Mouse (Mus musculus): ENCODE measurements around the gene Gm10447. TPM values are rescaled to one million over a fixed set of nuclear protein-coding genes. Genes with fewer than 3 reads are reported as not detected.

Gene Gm10447
- polyA plus RNA-seq, 1 experiment, result not detected

- TF ChIP-seq POLR2A (IDR thresholded peaks at IDR 0.05; ENCODE audit: low read depth, low read length) (no peak), CTCF (IDR thresholded peaks at IDR 0.05; ENCODE audit: borderline replicate concordance, insufficient read depth, low read length) (no peak)
- Histone ChIP-seq H3K4me3 (ENCODE audit: insufficient read depth, low read length) (no peak overlapping the region), H3K4me1 (ENCODE audit: control insufficient read depth, insufficient read depth, low read length) (no peaks in the 10 kb centered on the region), H3K27ac (ENCODE audit: insufficient read depth, low read length) (no peak overlapping the region)
Observed at GRCm38 (mm10) chr11:53418048-53418447, 38.9 kb downstream of the Gm10447 start.

GRCm38 (mm10) chr11:53413871-53414270 lies 43.0 kb downstream of the Gm10447 start:
- TF ChIP-seq CTCF (IDR thresholded peaks at IDR 0.05; ENCODE audit: borderline replicate concordance, insufficient read depth, low read length), result no peak
- no peak for TF ChIP-seq POLR2A (IDR thresholded peaks at IDR 0.05; ENCODE audit: low read depth, low read length)
- Histone ChIP-seq H3K27ac (ENCODE audit: insufficient read depth, low read length) (no peak overlapping the region), H3K4me1 (ENCODE audit: control insufficient read depth, insufficient read depth, low read length) (no peaks in the 10 kb centered on the region), H3K4me3 (ENCODE audit: insufficient read depth, low read length) (no peak overlapping the region)

- TF ChIP-seq POLR2A (IDR thresholded peaks at IDR 0.05; ENCODE audit: low read depth, low read length) (no peak), CTCF (IDR thresholded peaks at IDR 0.05; ENCODE audit: borderline replicate concordance, insufficient read depth, low read length) (no peak)
- H3K4me1 ChIP-seq (ENCODE audit: control insufficient read depth, insufficient read depth, low read length), result no peaks in the 10 kb centered on the region
Observed at GRCm38 (mm10) chr11:53411738-53412137, 45.2 kb downstream of the Gm10447 start.

More at GRCm38 (mm10) chr11:53411738-53412137, 45.2 kb downstream of the Gm10447 start:
- no peak overlapping the region for H3K27ac ChIP-seq (ENCODE audit: insufficient read depth, low read length)
- H3K4me3 ChIP-seq (ENCODE audit: insufficient read depth, low read length), result no peak overlapping the region

Other genes starting within 250 kb of the Gm10447 start
- 229 and 302 TPM in 2 replicates for gene Hspa4, start 156.7 kb downstream of the Gm10447 start, polyA plus RNA-seq (2011; ENCODE audit: insufficient read length, low read depth, missing spikeins)
- gene Zcchc10, start 132.4 kb downstream of the Gm10447 start, polyA plus RNA-seq (2011; ENCODE audit: insufficient read length, low read depth, missing spikeins), result 17.8 and 22.8 TPM in 2 replicates
- gene Aff4, start 106.3 kb downstream of the Gm10447 start, polyA plus RNA-seq (2011; ENCODE audit: insufficient read length, low read depth, missing spikeins), result 317 and 343 TPM in 2 replicates
- gene Leap2, start 33.9 kb downstream of the Gm10447 start, polyA plus RNA-seq (2011; ENCODE audit: insufficient read length, low read depth, missing spikeins), result not detected in 2 replicates
- gene Uqcrq, start 26.3 kb downstream of the Gm10447 start, polyA plus RNA-seq (2011; ENCODE audit: insufficient read length, low read depth, missing spikeins), result 361 and 399 TPM in 2 replicates
- gene Gdf9, start 26.1 kb downstream of the Gm10447 start, polyA plus RNA-seq (2011; ENCODE audit: insufficient read length, low read depth, missing spikeins), result 0.68 and 1.2 TPM in 2 replicates
- gene Shroom1, start 95 bp upstream of the Gm10447 start, polyA plus RNA-seq (2011; ENCODE audit: insufficient read length, low read depth, missing spikeins), result 2.4 and 3.0 TPM in 2 replicates
- not detected in 2 replicates for gene Gm9837, start 13.4 kb upstream of the Gm10447 start, polyA plus RNA-seq (2011; ENCODE audit: insufficient read length, low read depth, missing spikeins)
- not detected in 2 replicates for gene Gm9945, start 23.1 kb upstream of the Gm10447 start, polyA plus RNA-seq (2011; ENCODE audit: insufficient read length, low read depth, missing spikeins)
- not detected in 2 replicates for gene Sowaha, start 23.2 kb upstream of the Gm10447 start, polyA plus RNA-seq (2011; ENCODE audit: insufficient read length, low read depth, missing spikeins)
- 88.6 and 91.6 TPM in 2 replicates for gene Sept8, start 62.1 kb upstream of the Gm10447 start, polyA plus RNA-seq (2011; ENCODE audit: insufficient read length, low read depth, missing spikeins)
- gene Kif3a, start 110.3 kb upstream of the Gm10447 start, polyA plus RNA-seq (2011; ENCODE audit: insufficient read length, low read depth, missing spikeins), result 27.3 and 35.3 TPM in 2 replicates
- not detected in 2 replicates for gene Il4, start 161.6 kb upstream of the Gm10447 start, polyA plus RNA-seq (2011; ENCODE audit: insufficient read length, low read depth, missing spikeins)
- gene Il13, start 177.6 kb upstream of the Gm10447 start, polyA plus RNA-seq (2011; ENCODE audit: insufficient read length, low read depth, missing spikeins), result not detected in 2 replicates